Mouse (Mus musculus) megakaryocyte progenitor cell, adult 5-6 weeks (primary cell): Measurements from ENCODE around the gene Mef2a. TPM values are rescaled to one million over a fixed set of nuclear protein-coding genes. Genes with fewer than 3 reads are reported as not detected.

Source experiments
- ATAC-seq: replicated peaks from 2 replicates; pipeline ENCODE4 v1.8.0; 2016; ENCODE audit warnings: mild to moderate bottlenecking, moderate TSS enrichment, inconsistent platforms; ENCODE audit not compliant: poor library complexity
- total RNA-seq, 2 experiments: library from RNA; stranded (forward) in 1 of 2; stranded (reverse) in 1 of 2; fragments of 157-497, 149-512 nt in 1 of 2; fragments of 200-1000 nt in 1 of 2; gene quantifications; 2 replicates each; pipeline versions ENCODE4 v1.2.3 to v1.2.4; 2015 to 2017

Mef2a gene
- total RNA-seq, 2 experiments from 2014 or later: 15.0 to 36.4 TPM

DNA sequence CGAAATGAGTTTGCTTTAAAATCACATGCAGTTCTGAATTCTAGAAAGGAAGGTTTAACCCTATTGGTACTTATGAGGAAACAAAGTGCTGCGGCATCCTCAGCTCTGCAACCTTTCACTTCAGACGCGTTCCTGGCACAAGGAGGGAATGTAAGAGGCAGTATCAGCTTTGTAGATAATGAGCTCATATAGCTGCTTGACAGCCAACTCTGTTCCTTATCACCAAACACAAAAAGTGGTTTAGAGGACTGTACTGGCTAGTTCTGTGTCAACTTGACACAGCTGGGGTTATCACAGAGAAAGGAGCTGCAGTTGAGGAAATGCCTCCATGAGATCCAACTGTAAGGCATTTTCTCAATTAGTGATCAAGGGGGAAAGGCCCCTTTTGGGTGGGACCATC lies 102.2 kb downstream of the Mef2a start:
- peak; percentile 93 for ATAC-seq

DNA sequence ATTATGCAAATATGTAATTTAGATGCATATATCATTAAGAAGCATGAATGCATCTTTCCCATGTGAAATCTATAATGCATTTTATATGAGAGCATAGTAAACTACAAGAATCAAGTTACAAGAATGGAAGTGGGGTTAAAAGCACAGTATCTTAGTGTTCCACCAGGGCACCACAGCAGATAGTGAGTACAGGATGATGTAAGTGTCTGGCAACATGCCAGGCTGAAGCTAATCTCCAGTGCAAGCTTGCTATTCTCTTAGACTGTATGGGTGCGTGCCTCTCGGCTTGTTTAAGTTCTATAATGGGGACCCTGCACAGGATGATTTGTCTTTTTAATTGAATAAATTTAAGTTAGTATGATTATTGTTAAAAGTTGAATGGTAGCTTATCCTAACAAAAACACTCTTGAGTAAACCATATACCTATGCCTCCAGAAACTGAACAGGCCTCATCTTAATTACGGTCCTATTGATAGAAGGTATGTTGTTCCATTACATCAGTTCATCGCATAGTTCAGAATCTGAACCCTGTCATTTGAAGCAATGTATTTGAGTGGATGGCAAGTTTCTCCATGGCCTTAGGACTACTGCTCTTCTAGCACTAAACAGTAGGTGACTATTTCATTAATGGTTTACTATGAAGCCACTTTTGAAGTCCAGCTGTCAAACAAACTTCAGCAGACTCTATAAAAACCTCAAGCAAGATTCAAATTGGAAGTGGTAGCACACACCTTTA lies 112.7 kb downstream of the Mef2a start:
- ATAC-seq: peak; percentile 100

DNA sequence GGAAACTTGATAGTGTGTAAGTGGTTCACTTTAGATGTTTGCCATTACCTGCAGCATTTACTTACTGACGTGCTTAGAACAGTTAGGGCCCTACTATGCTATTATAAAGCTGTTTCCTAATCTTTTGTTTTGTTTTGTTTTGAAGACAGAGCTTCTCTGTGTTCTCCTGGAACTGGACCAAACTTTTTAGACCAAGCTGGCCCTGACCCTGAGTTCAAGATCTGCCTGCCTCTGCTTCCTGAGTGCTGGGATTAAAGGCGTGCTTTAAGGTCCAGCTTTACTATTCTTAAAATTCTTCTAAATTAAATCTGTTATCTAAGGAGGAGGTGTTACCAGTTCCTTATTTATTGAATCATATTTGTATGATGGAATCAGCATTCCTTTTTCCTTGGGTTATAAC lies 126.6 kb downstream of the Mef2a start:
- no peak for ATAC-seq

DNA sequence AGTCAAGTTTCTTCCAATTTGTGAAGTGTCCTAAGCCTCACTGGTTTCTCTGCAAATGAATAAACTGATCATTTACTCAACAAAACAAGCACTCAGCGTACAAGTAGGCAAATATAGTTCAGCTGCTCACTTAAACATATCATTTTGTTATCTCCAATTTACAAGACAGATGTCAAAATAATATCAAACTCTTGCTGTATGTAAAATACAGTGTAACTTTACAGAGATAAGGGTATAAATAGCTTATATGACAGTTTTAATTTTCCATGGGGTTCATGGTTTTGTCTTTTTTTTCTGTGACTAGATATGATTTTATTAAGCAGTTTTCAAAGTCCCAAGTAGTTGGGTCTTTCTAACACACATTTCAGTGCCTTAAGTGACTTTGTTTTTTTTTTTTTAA lies 127.4 kb downstream of the Mef2a start:
- peak; percentile 33; the same call in 1 of the 2 replicates for ATAC-seq

DNA sequence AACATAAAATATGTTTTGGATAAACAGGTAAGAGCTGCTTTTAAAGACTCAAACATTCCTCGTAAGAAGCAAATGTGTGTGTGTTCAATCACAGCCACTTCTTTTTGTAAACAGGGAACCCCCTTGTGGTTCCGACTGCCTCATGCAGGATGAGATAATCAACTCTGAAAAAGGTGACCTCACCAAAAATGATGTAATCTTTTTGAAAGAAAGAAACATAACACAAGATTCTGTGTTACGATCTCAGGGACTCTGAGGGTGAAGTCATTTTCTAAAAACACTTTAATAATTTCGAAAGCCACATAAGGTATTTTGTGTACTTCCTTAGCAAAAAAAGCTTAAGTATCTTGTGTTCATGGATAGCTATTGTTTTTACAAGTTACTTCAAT lies 128.8 kb downstream of the Mef2a start:
- peak; percentile 47; the same call in 1 of the 2 replicates for ATAC-seq

DNA sequence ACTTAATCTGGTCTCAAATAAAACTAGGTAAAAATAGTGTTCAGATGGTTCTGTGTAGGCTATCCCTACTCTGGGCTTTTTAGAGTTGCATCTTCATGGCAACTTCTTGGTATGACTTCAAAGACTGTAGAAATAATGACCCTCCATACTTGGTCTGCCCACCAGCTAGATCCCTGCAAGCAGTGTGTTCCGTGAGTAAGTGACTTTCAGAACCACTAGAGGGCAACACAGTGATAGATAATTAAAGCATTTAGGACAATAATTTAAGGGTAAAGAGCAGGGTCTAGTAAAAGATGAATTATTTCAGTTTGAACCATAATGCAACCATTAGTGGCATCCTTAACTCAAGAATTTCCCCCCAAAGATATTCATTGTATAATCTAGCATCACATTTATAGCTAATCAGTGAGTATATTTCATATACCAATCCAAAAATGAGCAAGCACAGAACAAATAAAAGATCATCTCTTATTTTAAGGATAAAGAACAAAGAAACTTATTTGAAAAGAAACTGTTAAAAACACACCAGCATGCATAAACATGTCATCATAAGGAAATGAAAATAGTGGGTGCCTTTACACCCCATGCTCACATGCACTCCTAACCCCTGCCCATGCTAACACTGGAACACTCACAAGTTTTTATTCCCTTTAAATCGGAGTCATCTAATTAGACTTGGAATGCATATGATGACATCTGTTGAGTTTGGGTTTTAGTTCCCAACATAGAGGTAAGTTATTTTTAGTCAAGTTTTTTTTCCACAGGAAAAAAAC lies 129.4 kb downstream of the Mef2a start:
- peak; percentile 77 for ATAC-seq

DNA sequence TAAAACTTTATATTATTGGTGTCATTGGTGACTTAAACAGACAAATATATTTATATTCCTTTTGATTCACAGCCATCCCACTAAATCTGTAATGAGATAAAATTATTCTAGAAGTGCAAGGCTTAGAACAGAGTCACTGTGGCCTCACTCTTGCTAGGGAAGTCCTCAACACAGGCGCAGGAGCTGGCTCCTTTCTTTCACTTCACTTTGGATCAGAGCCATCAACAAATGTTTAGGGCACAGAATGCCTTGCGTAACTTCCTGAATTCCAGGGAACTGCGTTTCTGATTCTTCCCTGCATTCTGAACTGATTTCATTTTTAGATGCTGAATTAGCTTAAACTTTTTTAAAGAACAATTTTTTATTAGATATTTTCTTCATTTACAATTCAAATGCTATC lies 130.7 kb downstream of the Mef2a start:
- ATAC-seq: peak; percentile 45; the same call in 1 of the 2 replicates

DNA sequence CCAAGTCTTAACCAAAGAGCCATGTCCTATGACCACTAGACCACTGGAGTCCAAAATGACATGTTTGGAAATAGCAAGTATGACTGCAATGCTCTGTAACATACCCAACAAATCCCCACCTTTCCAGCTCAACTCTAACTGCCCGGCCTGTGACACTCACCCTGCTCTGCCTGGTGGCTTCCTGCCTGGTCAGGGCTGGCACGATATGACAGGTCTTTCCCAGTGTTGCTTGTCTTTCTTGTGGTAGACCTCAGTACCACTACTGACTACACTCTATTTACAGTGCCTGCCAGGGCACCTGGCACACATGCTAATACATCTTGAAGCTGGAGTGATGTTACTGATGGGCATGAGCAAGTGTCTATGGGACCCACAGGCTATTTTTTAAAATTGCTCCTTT lies 134.9 kb downstream of the Mef2a start:
- ATAC-seq: no peak; the same call in 1 of the 2 replicates

DNA sequence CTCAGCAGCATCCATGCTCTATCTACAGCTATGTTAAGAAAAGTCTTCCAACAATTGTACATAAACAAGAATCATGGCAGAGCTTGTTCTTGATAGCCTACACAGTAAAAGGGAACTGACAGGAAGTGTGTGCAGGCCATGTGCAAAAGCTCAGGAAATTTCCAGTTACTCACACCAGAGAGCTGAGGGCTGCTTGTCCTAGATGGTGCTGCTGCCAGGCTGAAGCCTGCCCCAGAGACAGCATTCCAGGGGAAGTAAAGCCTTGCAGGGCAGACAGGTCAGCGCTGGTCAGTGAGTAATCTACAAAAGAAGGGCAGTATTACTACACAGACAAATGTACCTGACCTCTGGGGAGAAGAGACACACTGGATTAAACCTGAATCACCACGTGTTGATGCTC lies 136.3 kb downstream of the Mef2a start:
- no peak for ATAC-seq

DNA sequence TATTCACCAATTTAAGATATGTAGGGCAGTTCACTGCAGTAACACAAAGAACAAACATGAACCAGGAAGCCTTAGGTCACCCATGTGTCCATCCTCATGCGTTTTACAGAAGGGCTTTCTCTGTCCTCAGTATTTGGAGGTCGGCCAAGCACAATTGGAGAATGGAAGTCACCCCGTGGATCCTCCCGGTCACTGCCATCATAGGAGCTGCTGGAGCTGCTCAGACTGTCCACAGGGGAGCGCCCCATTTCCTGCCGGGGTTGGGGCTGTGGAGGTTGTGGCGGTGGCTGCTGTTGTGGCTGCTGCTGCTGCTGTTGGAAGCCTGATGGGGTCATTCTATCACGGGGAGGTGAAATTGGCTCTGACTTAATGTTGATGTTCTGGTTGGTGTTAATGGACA lies 137.9 kb downstream of the Mef2a start:
- ATAC-seq: no peak

DNA sequence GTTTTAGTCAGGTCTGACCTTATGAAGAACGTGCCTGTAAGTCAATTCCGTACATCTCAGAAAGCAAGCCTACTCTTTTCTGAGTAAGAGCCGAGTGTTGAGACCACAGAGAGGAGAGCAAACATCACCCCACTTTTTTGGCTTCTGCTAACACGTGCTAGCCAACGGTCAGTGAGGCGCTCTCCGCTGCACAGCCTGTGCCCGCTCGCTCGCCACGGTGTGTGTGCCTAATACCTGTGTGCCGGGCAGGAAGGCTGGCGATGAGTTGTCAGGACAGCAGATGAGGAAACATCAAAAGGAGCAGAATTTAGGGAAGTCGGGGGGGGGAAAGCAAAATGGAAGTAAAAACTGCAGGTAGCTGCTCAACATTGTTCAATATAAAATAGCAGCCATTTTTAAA lies 140.2 kb downstream of the Mef2a start:
- no peak for ATAC-seq

DNA sequence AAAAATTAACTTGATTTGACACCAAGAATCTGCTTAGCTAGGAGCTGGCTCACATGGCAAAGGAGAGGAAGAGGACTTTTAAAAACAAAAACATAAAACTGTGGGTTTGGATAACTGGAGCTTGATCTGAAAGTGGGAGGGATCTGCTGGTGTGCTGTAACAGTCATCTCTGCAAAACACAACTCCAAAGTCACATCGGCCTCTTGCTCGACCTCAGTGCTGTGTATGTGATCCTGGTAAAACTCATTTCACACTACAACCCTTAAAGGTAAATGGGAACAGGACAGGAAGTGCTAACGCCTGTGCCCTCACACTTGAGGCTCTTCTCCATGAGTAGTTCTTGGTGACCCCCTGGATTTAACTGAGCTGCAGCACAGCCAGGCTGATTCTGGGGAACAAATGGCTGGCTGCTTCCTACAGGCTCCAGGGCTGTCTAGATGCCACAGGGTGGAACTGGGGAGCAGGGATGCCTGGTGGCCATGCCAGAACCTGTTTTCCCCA lies 142.0 kb downstream of the Mef2a start:
- ATAC-seq: no peak

DNA sequence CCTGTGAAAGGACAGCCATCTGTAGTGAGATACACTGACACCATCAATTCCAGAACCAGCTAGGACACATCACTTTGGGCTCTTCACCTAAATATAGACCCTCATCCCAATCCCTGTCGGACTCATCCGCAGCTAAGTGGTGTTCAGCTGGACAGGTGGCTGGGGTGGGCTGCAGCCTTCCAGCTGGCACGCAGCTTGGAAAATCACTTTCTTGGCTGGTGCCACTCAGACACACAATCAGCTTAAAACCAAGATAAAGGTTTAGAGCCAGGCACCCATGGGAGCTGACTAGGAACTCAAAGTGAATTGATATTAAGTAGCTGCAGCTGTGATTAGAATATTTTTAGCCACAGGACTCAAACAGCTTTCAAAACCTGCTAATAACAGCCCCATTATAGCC lies 142.4 kb downstream of the Mef2a start:
- no peak for ATAC-seq

DNA sequence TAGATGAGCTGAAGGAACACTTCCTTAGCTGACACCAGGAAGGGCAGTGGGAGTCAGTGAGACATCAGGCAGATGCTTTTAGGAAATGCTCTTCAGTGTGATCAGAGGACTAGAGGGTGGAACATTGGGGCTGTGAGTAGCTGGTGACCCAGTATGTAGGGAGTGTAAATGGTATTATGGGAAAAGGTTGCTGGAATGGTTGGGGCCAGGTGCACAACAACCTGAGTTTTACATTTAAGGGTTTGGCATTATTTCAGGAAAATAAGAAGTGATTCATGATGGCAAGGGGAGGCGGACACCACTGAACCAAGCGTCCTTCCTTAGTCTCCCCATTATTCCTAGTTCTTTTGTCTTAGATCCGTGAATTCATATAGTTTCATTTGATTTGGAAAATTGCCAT lies 143.0 kb downstream of the Mef2a start:
- no peak for ATAC-seq

DNA sequence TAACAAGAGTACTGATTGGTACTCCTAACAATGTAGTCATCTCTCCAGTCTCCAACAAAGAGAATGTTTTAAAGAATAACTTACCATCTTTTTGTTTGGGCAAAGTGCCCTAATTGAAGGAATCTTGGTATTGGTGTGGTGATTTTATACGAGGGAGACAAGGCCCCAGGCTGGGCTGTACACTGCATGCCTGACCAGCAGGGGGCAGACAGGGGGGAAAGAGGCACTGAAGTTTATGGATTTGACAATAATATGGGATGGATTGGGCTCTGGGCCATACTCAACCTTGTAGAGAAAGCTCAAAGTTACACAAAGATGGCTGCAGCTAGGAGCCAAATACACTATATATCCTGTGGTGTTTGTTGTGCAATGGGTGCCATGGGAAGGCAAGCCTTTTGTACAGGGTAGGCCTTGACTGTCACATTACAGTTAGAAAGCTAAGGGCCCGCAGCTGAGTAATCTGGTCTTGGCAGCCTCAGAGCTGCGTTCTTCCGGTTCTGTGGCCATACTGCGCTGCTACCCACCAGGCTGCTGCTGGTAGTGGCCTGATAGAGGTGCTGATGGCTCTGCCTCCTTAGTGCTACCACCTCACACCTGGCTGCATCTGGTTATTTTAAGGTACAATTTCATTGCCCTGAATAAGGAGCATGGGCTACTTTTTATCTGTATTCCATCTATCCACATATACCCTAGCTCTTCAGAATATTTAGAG lies 143.6 kb downstream of the Mef2a start:
- peak; percentile 85 for ATAC-seq

DNA sequence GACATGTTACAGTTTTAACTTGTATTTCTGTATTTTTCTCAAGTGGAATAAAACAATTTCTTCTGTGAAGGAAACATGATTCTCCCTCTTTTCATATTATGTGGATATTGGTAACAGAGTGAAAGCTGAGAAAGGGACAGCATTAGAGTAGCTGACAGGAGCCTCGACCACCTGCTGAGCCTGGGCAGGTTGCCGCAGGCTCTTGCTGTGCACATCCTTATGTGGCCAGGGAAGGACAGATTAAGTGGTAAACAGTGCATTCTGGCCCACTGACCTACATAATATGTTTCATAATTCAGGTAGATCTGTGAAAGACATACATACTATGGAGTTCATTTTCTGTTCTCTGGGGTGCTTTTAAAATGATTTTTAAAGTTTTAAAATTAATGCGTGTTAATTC lies 144.3 kb downstream of the Mef2a start:
- no peak for ATAC-seq

DNA sequence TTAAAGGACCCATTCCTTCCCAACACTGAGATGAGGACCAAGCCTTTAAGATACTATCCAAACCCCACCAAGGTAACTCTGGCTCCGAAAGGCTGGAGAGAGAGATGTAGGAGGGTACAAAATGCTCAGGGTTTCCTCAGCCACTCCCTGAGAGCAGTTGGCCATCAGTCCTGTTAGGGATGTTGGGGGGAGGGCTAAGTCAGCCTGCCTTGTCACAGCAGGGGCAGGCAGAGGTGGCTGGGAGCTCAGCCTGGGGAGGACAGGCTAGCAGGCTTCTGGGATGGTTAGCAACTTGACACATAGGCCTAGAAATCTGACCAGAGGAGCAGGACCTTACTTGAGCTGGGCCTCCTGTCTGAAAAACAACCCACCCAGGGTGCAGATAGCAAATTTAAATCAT lies 145.1 kb downstream of the Mef2a start:
- ATAC-seq: no peak

DNA sequence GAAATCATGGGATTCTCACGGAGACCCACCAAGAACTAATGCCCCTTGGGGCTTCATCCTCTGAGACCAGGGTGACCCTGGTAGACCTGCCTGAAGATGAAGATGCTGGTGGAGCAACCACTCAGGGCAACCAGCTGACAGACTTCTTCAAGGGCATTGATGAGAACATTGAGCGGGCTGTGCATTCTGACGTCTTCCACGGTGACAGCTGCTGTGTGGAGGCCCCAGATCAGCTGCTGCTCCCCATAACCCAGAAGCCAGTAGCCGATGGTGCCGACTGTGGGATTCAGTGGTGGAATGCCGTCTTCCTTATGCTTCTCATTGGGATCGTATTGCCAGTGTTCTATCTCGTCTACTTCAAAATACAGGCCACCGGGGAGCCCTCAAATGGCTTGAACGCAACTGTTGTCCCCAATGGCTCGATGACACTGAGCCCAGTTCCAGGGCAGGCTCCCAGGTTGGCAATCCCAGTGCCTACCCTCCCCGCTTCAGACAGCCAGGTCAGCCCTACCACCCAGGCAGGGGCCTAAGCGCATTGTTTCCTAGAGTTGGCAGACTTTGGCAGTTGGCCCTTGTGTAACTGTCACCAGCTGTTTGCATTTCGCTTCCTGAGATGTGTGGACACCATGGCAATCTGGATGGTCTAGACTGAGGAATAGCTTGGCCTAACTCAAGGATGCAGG lies 146.6 kb downstream of the Mef2a start:
- no peak for ATAC-seq

DNA sequence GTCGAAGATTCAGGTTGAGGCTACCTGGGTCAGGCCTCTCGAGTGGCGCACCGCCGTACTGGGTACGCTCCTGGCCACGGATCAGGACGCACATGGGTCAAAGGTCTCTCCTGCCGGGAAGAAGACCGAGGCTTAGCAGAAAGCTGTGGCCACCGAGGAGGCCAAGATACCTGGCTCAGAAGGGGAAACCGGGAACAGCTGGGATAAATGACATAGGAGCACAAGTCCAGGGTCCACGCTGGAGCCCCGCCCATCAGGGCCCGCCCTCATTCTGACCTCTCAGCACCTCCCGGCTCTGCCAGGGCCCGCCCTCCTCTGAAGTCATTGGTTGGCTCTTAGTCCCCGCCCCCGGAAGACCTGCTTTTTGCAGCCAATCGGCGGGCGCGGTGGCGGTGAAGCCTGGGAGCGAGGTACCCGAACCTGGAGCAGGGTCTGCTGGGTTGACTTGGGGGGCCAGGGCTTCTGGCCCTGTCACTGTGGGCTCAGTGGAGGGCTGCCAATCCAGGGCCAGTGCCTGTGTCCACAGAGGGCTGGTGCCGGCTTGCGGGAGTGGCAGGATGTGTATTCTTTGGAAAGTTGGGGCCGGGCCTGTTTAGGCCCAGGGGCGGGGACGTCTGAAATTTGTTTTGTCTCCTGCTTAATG lies 150.3 kb downstream of the Mef2a start, which contains the start of gene Lysmd4:
Gene Lysmd4 (plus strand): TSS at position 325 of the 643 bp plus-strand sequence.
- peak; percentile 99 for ATAC-seq

DNA sequence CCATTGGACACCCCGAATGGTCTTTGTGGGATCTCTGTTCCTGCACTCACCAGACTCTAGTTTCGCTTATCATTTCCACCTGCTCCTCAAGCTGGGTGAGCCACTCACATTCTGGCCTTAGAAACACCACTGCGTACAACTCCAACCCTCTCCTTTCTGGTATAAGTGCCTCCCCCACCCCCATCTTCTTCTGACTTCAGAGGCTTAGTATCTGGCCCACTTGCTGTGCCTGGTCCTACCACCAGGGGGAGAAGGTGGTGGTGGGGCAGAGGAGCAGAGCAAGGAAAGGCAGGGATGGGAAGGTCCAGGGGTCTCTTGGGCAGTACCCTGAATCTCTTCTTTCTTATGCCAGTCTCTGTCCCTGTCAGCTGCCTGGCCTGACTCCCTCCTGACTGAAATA lies 155.6 kb downstream of the Mef2a start:
- peak; percentile 92 for ATAC-seq
